Mouse (Mus musculus): ENCODE measurements around the gene Nrf1. TPM values are rescaled to one million over a fixed set of nuclear protein-coding genes. Genes with fewer than 3 reads are reported as not detected.
A peak's percentile ranks its signal among the peaks of the same experiment; 100 is the strongest.

Nrf1 gene
- polyA plus RNA-seq (2015; fragmentation: Nextera tagmentation; extraction: Ambion mirVana), result 32.9 and 34.9 TPM in 2 replicates

- Histone ChIP-seq H3K4me3 (peak within 1 kb of the TSS; percentile 86), H3K4me1 (peaks cover 31% of the 10 kb centered on the region), H3K36me3 (peaks cover 7% of the 10 kb centered on the region), H3K4me2 (peak within 1 kb of the TSS; percentile 82), H3K27ac (replicated peaks) (peak within 1 kb of the TSS; percentile 100), H3K27me3 (replicated peaks) (no peaks in the 10 kb centered on the region), H3K9ac (peak within 1 kb of the TSS; percentile 97), H3K9me3 (0 out of 2 replicates have a peak, but pooled peaks cover 4% of the 10 kb centered on the region)
- peak; percentile 84 for ATAC-seq (ENCODE audit: extremely low read depth, insufficient number of reproducible peaks, low FRiP score, low TSS enrichment)
- under 1% methylated on average over 78 of the region's 78 CpGs for WGBS
Observed at GRCm38 (mm10) chr6:30047271-30048162, at the start of gene Nrf1. TSS of gene Nrf1 (plus strand) at chr6:30047988.

- Histone ChIP-seq H3K9ac (no peak overlapping the region), H3K36me3 (no peaks in the 10 kb centered on the region), H3K27me3 (replicated peaks) (no peaks in the 10 kb centered on the region), H3K4me1 (peaks cover 5% of the 10 kb centered on the region; the same call in 1 of the 2 replicates), H3K4me3 (no peak overlapping the region), H3K27ac (replicated peaks) (no peak overlapping the region), H3K4me2 (no peak overlapping the region), H3K9me3 (no peaks in the 10 kb centered on the region)
- no peak for ATAC-seq (ENCODE audit: extremely low read depth, insufficient number of reproducible peaks, low FRiP score, low TSS enrichment)
- WGBS, result 67% methylated on average over 9 of the region's 9 CpGs
Observed at GRCm38 (mm10) chr6:29998140-29998539, 49.6 kb upstream of the Nrf1 start.

GRCm38 (mm10) chr6:29998771-29999170, 49.0 kb upstream of the Nrf1 start:
- Histone ChIP-seq H3K9ac (no peak overlapping the region), H3K4me2 (no peak overlapping the region), H3K27ac (replicated peaks) (no peak overlapping the region), H3K4me1 (peaks cover 5% of the 10 kb centered on the region; the same call in 1 of the 2 replicates), H3K27me3 (replicated peaks) (no peaks in the 10 kb centered on the region), H3K9me3 (no peaks in the 10 kb centered on the region), H3K4me3 (no peak overlapping the region), H3K36me3 (no peaks in the 10 kb centered on the region)
- 63% methylated on average over 4 of the region's 4 CpGs for WGBS
- ATAC-seq (ENCODE audit: extremely low read depth, insufficient number of reproducible peaks, low FRiP score, low TSS enrichment), result no peak

- H3K27me3 ChIP-seq (replicated peaks), result no peaks in the 10 kb centered on the region
- ATAC-seq (ENCODE audit: extremely low read depth, insufficient number of reproducible peaks, low FRiP score, low TSS enrichment), result no peak
- no peak overlapping the region for H3K4me3 ChIP-seq
- 68% methylated on average over 9 of the region's 9 CpGs for WGBS
- no peak overlapping the region for H3K27ac ChIP-seq (replicated peaks)
- H3K9ac ChIP-seq, result no peak overlapping the region
- no peak overlapping the region for H3K4me2 ChIP-seq
- H3K4me1 ChIP-seq, result no peaks in the 10 kb centered on the region
- H3K9me3 ChIP-seq, result 0 out of 2 replicates have a peak, but pooled peaks cover 3% of the 10 kb centered on the region
- H3K36me3 ChIP-seq, result no peaks in the 10 kb centered on the region
Observed at GRCm38 (mm10) chr6:30002628-30003027, 45.2 kb upstream of the Nrf1 start.

GRCm38 (mm10) chr6:30005851-30006250, 41.9 kb upstream of the Nrf1 start:
- ATAC-seq (ENCODE audit: extremely low read depth, insufficient number of reproducible peaks, low FRiP score, low TSS enrichment), result no peak
- H3K27ac ChIP-seq (replicated peaks), result no peak overlapping the region
- H3K9me3 ChIP-seq, result 0 out of 2 replicates have a peak, but pooled peaks cover 3% of the 10 kb centered on the region
- no peak overlapping the region for H3K4me3 ChIP-seq
- no peaks in the 10 kb centered on the region for H3K36me3 ChIP-seq
- no peak overlapping the region for H3K9ac ChIP-seq
- H3K4me1 ChIP-seq, result no peaks in the 10 kb centered on the region
- H3K4me2 ChIP-seq, result no peak overlapping the region
- 78% methylated on average over 1 of the region's 1 CpGs for WGBS
- H3K27me3 ChIP-seq (replicated peaks), result no peaks in the 10 kb centered on the region

GRCm38 (mm10) chr6:30009204-30009603, 38.6 kb upstream of the Nrf1 start:
- H3K4me2 ChIP-seq, result no peak overlapping the region
- ATAC-seq (ENCODE audit: extremely low read depth, insufficient number of reproducible peaks, low FRiP score, low TSS enrichment), result no peak
- 0 out of 2 replicates have a peak, but pooled peaks cover 3% of the 10 kb centered on the region for H3K9me3 ChIP-seq
- 74% methylated on average over 7 of the region's 7 CpGs for WGBS
- H3K9ac ChIP-seq, result no peak overlapping the region
- no peaks in the 10 kb centered on the region for H3K4me1 ChIP-seq
- no peak overlapping the region for H3K27ac ChIP-seq (replicated peaks)
- H3K36me3 ChIP-seq, result no peaks in the 10 kb centered on the region
- no peaks in the 10 kb centered on the region for H3K27me3 ChIP-seq (replicated peaks)
- no peak overlapping the region for H3K4me3 ChIP-seq

- Histone ChIP-seq H3K36me3 (no peaks in the 10 kb centered on the region), H3K4me3 (no peak overlapping the region), H3K4me2 (no peak overlapping the region), H3K9me3 (no peaks in the 10 kb centered on the region), H3K27ac (replicated peaks) (no peak overlapping the region), H3K27me3 (replicated peaks) (no peaks in the 10 kb centered on the region), H3K9ac (no peak overlapping the region), H3K4me1 (no peaks in the 10 kb centered on the region)
- 36% methylated on average over 2 of the region's 2 CpGs for WGBS
- ATAC-seq (ENCODE audit: extremely low read depth, insufficient number of reproducible peaks, low FRiP score, low TSS enrichment), result no peak
Observed at GRCm38 (mm10) chr6:30013520-30013919, 34.3 kb upstream of the Nrf1 start.

- Histone ChIP-seq H3K4me2 (no peak overlapping the region), H3K36me3 (no peaks in the 10 kb centered on the region), H3K27me3 (replicated peaks) (no peaks in the 10 kb centered on the region), H3K9me3 (no peaks in the 10 kb centered on the region), H3K9ac (no peak overlapping the region), H3K4me1 (no peaks in the 10 kb centered on the region), H3K27ac (replicated peaks) (no peak overlapping the region), H3K4me3 (no peak overlapping the region)
- no peak for ATAC-seq (ENCODE audit: extremely low read depth, insufficient number of reproducible peaks, low FRiP score, low TSS enrichment)
- 72% methylated on average over 5 of the region's 5 CpGs for WGBS
Observed at GRCm38 (mm10) chr6:30014187-30014864, 33.5 kb upstream of the Nrf1 start.

- Histone ChIP-seq H3K4me1 (no peaks in the 10 kb centered on the region), H3K9ac (no peak overlapping the region), H3K4me3 (no peak overlapping the region), H3K36me3 (no peaks in the 10 kb centered on the region), H3K4me2 (no peak overlapping the region), H3K27me3 (replicated peaks) (no peaks in the 10 kb centered on the region), H3K9me3 (no peaks in the 10 kb centered on the region), H3K27ac (replicated peaks) (no peak overlapping the region)
- 80% methylated on average over 1 of the region's 1 CpGs for WGBS
- ATAC-seq (ENCODE audit: extremely low read depth, insufficient number of reproducible peaks, low FRiP score, low TSS enrichment), result no peak
Observed at GRCm38 (mm10) chr6:30021241-30021640, 26.5 kb upstream of the Nrf1 start.

GRCm38 (mm10) chr6:30021656-30022055, 26.1 kb upstream of the Nrf1 start:
- peaks cover 1% of the 10 kb centered on the region for H3K4me1 ChIP-seq
- H3K27ac ChIP-seq (replicated peaks), result no peak overlapping the region
- WGBS, result 68% methylated on average over 5 of the region's 5 CpGs
- no peaks in the 10 kb centered on the region for H3K27me3 ChIP-seq (replicated peaks)
- H3K4me3 ChIP-seq, result no peak overlapping the region
- H3K36me3 ChIP-seq, result no peaks in the 10 kb centered on the region
- H3K9ac ChIP-seq, result no peak overlapping the region
- no peaks in the 10 kb centered on the region for H3K9me3 ChIP-seq
- no peak for ATAC-seq (ENCODE audit: extremely low read depth, insufficient number of reproducible peaks, low FRiP score, low TSS enrichment)
- H3K4me2 ChIP-seq, result no peak overlapping the region

GRCm38 (mm10) chr6:30026799-30027198, 21.0 kb upstream of the Nrf1 start:
- Histone ChIP-seq H3K4me1 (peaks cover 5% of the 10 kb centered on the region), H3K27ac (replicated peaks) (no peak overlapping the region), H3K9ac (no peak overlapping the region), H3K4me2 (peak overlapping the region; percentile 28), H3K27me3 (replicated peaks) (no peaks in the 10 kb centered on the region), H3K9me3 (no peaks in the 10 kb centered on the region), H3K36me3 (no peaks in the 10 kb centered on the region), H3K4me3 (no peak overlapping the region)
- ATAC-seq (ENCODE audit: extremely low read depth, insufficient number of reproducible peaks, low FRiP score, low TSS enrichment), result no peak; the same call in 1 of the 2 replicates
- 26% methylated on average over 10 of the region's 10 CpGs for WGBS
